Mouse (Mus musculus) midbrain, embryonic 15.5 days (tissue): ENCODE measurements around the gene Cstf2t. TPM values are rescaled to one million over a fixed set of nuclear protein-coding genes. Genes with fewer than 3 reads are reported as not detected.

Experiments used
- ATAC-seq: fragments of 200-750 bp; cut with Nextera tagmentation; replicated peaks from 2 replicates; pipeline ENCODE4 v1.8.0; 2017; ENCODE audit warnings: moderate TSS enrichment
- H3K27ac ChIP-seq: fragments of 300-500 bp; sonication (generic); 2 replicates; pipeline ENCODE4 v1.5.1; 2015; ENCODE audit warnings: mild to moderate bottlenecking, inconsistent platforms
- H3K27me3 ChIP-seq: fragments of 300-500 bp; sonication (generic); replicated peaks from 2 replicates; pipeline ENCODE4 v1.6.1; 2015; ENCODE audit warnings: inconsistent platforms
- H3K36me3 ChIP-seq: fragments of 300-500 bp; sonication (generic); replicated peaks from 2 replicates; pipeline ENCODE4 v1.6.1; 2015; ENCODE audit warnings: inconsistent platforms
- H3K4me1 ChIP-seq: fragments of 300-500 bp; sonication (generic); 2 replicates; pipeline ENCODE4 v1.6.1; 2015; ENCODE audit warnings: inconsistent platforms
- H3K4me2 ChIP-seq: fragments of 300-500 bp; sonication (generic); 2 replicates; pipeline ENCODE4 v1.6.1; 2015; ENCODE audit warnings: inconsistent platforms, mild to moderate bottlenecking, moderate library complexity
- H3K4me3 ChIP-seq: fragments of 300-500 bp; sonication (generic); 2 replicates; pipeline ENCODE4 v1.5.1; 2015; ENCODE audit warnings: mild to moderate bottlenecking, inconsistent platforms
- H3K9ac ChIP-seq: fragments of 300-500 bp; sonication (generic); 2 replicates; pipeline ENCODE4 v1.6.1; 2015; ENCODE audit warnings: mild to moderate bottlenecking, inconsistent platforms
- H3K9me3 ChIP-seq: fragments of 300-500 bp; sonication (generic); 2 replicates; pipeline ENCODE4 v1.6.1; 2016; ENCODE audit warnings: inconsistent platforms
- WGBS: fragments of 180-500 bp; shearing (Covaris S2); methylation state at CpG from one replicate; pipeline ENCODE4 v1.1.7; 2015; ENCODE audit warnings: mixed read lengths; 5-methylcytosine and 5-hydroxymethylcytosine counted together
- polyA plus RNA-seq: library from polyadenylated mRNA; unstranded; fragments of >200 nt; fragmentation: Nextera tagmentation; extraction: Ambion mirVana; gene quantifications from 2 replicates; pipeline ENCODE4 v1.2.1, GENCODE M21; 2015

The Cstf2t gene
- polyA plus RNA-seq, result 82.3 and 82.8 TPM in 2 replicates

DNA sequence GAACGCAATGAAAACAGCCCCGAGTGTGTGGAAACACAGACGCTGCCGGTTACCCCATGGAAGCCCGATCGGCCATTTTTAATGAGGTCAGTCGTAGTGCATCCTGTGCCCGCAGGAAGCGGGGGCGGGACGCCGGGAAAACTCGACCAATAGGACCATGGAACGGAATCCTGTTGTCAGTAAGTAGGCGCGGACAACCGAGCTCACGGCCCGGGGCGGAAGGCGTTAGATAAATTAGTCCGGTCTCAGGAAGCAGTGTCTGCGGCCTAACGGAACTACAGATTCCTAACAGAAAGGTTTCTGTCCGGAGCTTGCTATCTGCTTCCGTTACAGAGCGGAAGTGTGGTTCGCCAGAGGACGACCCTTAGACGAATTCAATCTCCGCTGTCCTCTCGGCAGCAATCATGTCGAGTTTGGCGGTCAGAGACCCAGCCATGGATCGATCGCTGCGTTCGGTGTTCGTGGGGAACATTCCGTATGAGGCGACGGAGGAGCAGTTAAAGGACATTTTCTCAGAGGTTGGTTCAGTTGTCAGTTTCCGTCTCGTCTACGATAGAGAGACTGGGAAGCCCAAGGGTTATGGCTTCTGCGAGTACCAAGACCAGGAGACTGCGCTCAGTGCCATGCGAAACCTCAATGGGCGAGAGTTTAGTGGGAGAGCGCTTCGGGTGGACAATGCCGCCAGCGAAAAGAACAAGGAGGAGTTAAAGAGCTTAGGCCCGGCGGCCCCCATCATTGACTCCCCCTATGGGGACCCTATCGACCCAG is at the start of gene Cstf2t:
Cstf2t (plus strand) TSS at position 176 of the 768 bp plus-strand sequence.
- H3K4me3 ChIP-seq, result peak within 1 kb of the TSS; percentile 55
- H3K27ac ChIP-seq, result peak within 1 kb of the TSS; percentile 80
- H3K9me3 ChIP-seq, result no peaks in the 10 kb centered on the region
- H3K9ac ChIP-seq, result peak within 1 kb of the TSS; percentile 58
- WGBS, result 2% methylated on average over 56 of the region's 56 CpGs
- H3K4me1 ChIP-seq, result peaks cover 26% of the 10 kb centered on the region
- H3K36me3 ChIP-seq, result peaks cover 7% of the 10 kb centered on the region; the same call in 1 of the 2 replicates
- peak; percentile 100 for ATAC-seq
- no peaks in the 10 kb centered on the region for H3K27me3 ChIP-seq
- peak within 1 kb of the TSS; percentile 67 for H3K4me2 ChIP-seq

- WGBS, result 73% methylated on average over 3 of the region's 3 CpGs
- H3K9ac ChIP-seq, result no peak overlapping the region
- no peak overlapping the region for H3K27ac ChIP-seq
- ATAC-seq, result no peak
- H3K4me1 ChIP-seq, result no peaks in the 10 kb centered on the region
- H3K4me3 ChIP-seq, result no peak overlapping the region
- no peaks in the 10 kb centered on the region for H3K27me3 ChIP-seq
- H3K4me2 ChIP-seq, result no peak overlapping the region
- H3K36me3 ChIP-seq, result no peaks in the 10 kb centered on the region
- H3K9me3 ChIP-seq, result no peaks in the 10 kb centered on the region
Observed at GRCm38 (mm10) chr19:31038951-31039350, 43.7 kb upstream of the Cstf2t start.

DNA sequence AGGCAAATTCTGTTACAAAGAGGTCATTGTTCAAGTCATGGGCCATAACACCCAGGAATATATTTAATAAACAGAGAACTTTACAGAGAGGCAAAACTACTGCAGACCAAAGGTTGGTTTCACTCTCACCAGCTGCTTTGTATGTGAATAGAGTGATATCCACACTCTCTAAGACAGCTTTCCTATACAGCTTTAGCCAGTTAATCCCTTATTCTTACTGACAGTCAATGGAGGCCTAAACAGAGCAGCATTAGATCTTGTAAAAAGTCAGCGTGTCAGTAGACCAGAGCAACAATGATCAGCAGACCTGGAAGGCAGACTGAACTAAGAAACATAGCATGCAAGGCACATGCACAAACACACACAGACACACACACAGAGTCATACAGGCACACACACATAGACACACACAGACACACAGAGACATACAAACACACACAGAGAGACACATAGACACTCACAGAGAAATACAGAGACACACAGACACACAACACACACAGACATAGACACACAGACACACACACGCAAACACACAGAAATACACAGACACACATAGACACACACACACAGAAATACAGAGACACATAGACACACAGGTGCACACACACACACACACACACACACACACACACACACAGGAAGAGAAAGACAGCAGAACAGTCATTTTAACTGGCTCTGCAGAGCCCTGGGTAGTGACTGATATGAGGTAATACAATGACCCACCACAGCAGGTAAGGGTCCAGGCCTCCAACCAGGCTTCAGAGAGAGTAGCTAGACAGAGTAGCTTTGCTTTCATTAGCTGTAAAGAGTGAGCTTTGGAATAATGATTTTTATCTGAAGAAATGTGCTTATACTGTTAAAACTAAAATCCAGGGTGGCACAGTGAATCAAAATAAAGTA is 41.4 kb upstream of the Cstf2t start:
- no peak overlapping the region for H3K4me3 ChIP-seq
- no peaks in the 10 kb centered on the region for H3K9me3 ChIP-seq
- 52% methylated on average over 2 of the region's 2 CpGs for WGBS
- H3K36me3 ChIP-seq, result no peaks in the 10 kb centered on the region
- H3K4me2 ChIP-seq, result no peak overlapping the region
- peak; percentile 75 for ATAC-seq
- H3K4me1 ChIP-seq, result no peaks in the 10 kb centered on the region
- H3K27ac ChIP-seq, result no peak overlapping the region
- H3K27me3 ChIP-seq, result no peaks in the 10 kb centered on the region
- no peak overlapping the region for H3K9ac ChIP-seq

DNA sequence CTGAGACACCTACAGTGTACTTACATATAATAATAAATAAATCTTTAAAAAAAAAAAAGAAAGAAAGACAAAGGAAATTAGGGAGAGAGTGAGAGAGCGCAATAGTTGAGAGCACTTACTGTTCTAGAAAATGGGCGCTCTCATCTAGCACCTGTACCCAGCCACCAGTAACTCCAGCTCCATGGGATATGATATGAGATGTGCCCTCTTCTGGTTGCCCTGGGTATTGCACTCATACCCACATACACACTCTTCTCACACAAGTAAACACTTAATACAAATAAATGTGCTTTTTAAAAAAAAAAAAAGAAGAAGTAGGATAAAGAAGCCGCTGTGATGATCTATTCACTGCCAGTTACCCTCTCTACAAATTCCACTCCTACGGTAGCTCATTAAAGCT is 36.0 kb upstream of the Cstf2t start:
- no peak overlapping the region for H3K27ac ChIP-seq
- no peak overlapping the region for H3K4me3 ChIP-seq
- H3K36me3 ChIP-seq, result no peaks in the 10 kb centered on the region
- no peaks in the 10 kb centered on the region for H3K9me3 ChIP-seq
- no peak for ATAC-seq
- no peaks in the 10 kb centered on the region for H3K27me3 ChIP-seq
- no peak overlapping the region for H3K9ac ChIP-seq
- 97% methylated on average over 4 of the region's 4 CpGs for WGBS
- no peaks in the 10 kb centered on the region for H3K4me1 ChIP-seq
- no peak overlapping the region for H3K4me2 ChIP-seq

- H3K4me1 ChIP-seq, result no peaks in the 10 kb centered on the region
- H3K9ac ChIP-seq, result no peak overlapping the region
- H3K4me3 ChIP-seq, result no peak overlapping the region
- no peaks in the 10 kb centered on the region for H3K9me3 ChIP-seq
- WGBS, result 71% methylated on average over 1 of the region's 1 CpGs
- no peak overlapping the region for H3K27ac ChIP-seq
- ATAC-seq, result no peak
- H3K27me3 ChIP-seq, result no peaks in the 10 kb centered on the region
- H3K36me3 ChIP-seq, result no peaks in the 10 kb centered on the region
- H3K4me2 ChIP-seq, result no peak overlapping the region
Observed at GRCm38 (mm10) chr19:31064740-31065139, 17.9 kb upstream of the Cstf2t start.

DNA sequence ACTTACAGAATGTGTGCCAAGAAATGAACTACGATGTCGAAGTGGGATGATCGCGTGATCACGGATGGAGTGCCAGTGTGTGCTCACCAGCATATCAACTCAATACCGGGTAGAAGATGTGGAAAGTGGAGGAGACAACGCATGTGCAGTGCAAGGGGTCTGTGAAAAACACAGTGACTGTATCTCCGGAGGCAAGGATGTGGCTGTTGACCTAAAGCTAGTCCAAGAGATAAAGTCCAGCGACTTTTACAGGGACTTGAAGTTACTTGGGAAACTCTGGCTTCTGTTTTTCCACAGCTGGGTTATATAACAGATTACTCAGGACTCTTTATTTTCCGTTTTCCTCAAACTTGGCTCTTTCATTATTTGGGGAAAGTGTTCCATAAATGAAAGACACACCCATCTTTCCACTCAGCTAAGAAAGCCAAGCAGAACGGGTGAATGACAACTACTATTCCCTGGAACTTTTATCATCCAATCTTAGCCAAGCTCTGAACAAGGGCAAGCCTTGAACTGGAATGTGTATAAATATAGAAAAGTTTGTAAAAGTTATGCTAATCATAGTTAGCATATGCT is 17.3 kb upstream of the Cstf2t start:
- Histone ChIP-seq H3K9me3 (no peaks in the 10 kb centered on the region), H3K4me3 (no peak overlapping the region), H3K9ac (no peak overlapping the region), H3K27ac (no peak overlapping the region), H3K27me3 (no peaks in the 10 kb centered on the region), H3K36me3 (no peaks in the 10 kb centered on the region), H3K4me2 (no peak overlapping the region), H3K4me1 (no peaks in the 10 kb centered on the region)
- ATAC-seq, result no peak
- 90% methylated on average over 11 of the region's 11 CpGs for WGBS

DNA sequence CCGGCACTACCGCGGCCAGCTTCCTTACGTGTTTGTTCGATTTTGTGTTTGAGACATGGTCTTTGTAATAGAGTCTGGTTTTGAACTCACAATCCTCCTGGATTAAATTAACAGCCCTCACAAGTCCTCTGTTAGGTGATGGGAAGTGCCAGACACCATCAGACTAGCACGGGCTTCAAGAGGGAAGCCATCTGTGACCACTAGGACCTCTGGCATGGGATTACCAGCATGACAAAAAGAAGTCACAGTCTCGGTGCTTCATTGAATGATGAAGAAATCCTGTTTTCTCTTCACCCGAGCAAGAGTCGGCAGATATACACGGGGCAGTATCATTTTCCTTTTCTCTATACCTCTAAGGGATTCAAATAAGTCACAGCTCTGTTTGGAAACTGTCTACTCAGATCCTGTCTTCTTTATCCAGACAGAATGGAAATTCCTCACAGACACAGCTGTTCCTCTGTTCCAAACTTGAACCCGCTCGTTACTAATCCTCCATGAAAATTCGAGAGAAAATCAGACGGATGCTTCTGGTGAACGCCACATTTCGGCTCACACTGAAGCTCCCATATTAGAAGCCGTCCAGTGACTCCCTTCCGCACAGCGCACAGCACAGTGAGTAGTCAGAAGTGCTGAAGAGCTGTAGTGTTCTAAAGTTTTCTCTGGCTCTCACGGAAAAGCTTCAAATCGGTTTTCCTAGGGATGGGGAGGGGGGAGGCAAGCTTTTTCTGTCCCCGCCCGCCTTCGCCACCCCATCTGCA is 8.5 kb upstream of the Cstf2t start:
- Histone ChIP-seq H3K4me1 (peaks cover 12% of the 10 kb centered on the region), H3K27ac (peak overlapping the region; percentile 46), H3K4me2 (peak overlapping the region; percentile 46), H3K36me3 (no peaks in the 10 kb centered on the region), H3K4me3 (peak overlapping the region; percentile 20), H3K9ac (peak overlapping the region; percentile 17), H3K9me3 (no peaks in the 10 kb centered on the region), H3K27me3 (no peaks in the 10 kb centered on the region)
- WGBS, result 21% methylated on average over 24 of the region's 24 CpGs
- ATAC-seq, result peak; percentile 82

- H3K9me3 ChIP-seq, result no peaks in the 10 kb centered on the region
- H3K4me1 ChIP-seq, result peaks cover 12% of the 10 kb centered on the region
- peak; percentile 58 for ATAC-seq
- WGBS, result 3% methylated on average over 3 of the region's 3 CpGs
- peak overlapping the region; percentile 46 for H3K27ac ChIP-seq
- H3K27me3 ChIP-seq, result no peaks in the 10 kb centered on the region
- peak overlapping the region; percentile 20 for H3K4me3 ChIP-seq
- peak overlapping the region; percentile 17; the same call in 1 of the 2 replicates for H3K9ac ChIP-seq
- peak overlapping the region; percentile 46 for H3K4me2 ChIP-seq
- H3K36me3 ChIP-seq, result no peaks in the 10 kb centered on the region
Observed at GRCm38 (mm10) chr19:31074717-31075063, 7.9 kb upstream of the Cstf2t start.

GRCm38 (mm10) chr19:31076106-31076505 is 6.5 kb upstream of the Cstf2t start:
- Histone ChIP-seq H3K4me1 (peaks cover 12% of the 10 kb centered on the region), H3K4me3 (no peak overlapping the region), H3K9me3 (no peaks in the 10 kb centered on the region), H3K27me3 (no peaks in the 10 kb centered on the region), H3K4me2 (no peak overlapping the region), H3K36me3 (no peaks in the 10 kb centered on the region), H3K27ac (no peak overlapping the region), H3K9ac (no peak overlapping the region)
- whole genome bisulfite sequencing, result 84% methylated on average over 4 of the region's 4 CpGs
- no peak for ATAC-seq

DNA sequence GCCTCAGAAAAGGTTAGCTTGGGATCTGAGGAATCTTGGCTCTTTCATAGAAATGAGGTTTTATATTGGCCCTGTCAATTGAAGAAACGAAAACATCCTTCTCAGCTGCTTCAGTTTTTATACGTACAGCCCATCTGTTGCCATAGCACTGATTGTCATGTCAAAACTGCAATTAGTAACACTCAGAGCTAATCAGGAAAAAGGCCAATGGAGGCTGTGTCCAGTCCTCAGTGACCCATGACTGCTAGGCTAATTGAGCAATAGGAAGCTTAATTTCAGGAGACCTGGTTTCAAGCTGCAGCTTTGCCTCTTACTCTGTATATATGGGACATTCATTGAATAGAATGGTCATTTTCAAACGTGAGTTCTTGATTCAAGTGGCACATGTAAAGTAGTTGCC is 4.4 kb upstream of the Cstf2t start:
- no peaks in the 10 kb centered on the region for H3K27me3 ChIP-seq
- H3K27ac ChIP-seq, result no peak overlapping the region
- no peak overlapping the region for H3K4me3 ChIP-seq
- no peak overlapping the region for H3K9ac ChIP-seq
- no peak for ATAC-seq
- WGBS, result 54% methylated on average over 3 of the region's 3 CpGs
- peaks cover 13% of the 10 kb centered on the region for H3K4me1 ChIP-seq
- H3K9me3 ChIP-seq, result no peaks in the 10 kb centered on the region
- no peaks in the 10 kb centered on the region for H3K36me3 ChIP-seq
- H3K4me2 ChIP-seq, result no peak overlapping the region

- peaks cover 6% of the 10 kb centered on the region; the same call in 1 of the 2 replicates for H3K36me3 ChIP-seq
- WGBS, result 18% methylated on average over 7 of the region's 7 CpGs
- ATAC-seq, result peak; percentile 73
- peak overlapping the region; percentile 80 for H3K27ac ChIP-seq
- H3K9ac ChIP-seq, result peak overlapping the region; percentile 45
- peak overlapping the region; percentile 63 for H3K4me2 ChIP-seq
- no peaks in the 10 kb centered on the region for H3K9me3 ChIP-seq
- peaks cover 26% of the 10 kb centered on the region for H3K4me1 ChIP-seq
- H3K27me3 ChIP-seq, result no peaks in the 10 kb centered on the region
- peak overlapping the region; percentile 55 for H3K4me3 ChIP-seq
Observed at GRCm38 (mm10) chr19:31082226-31082625, 411 bp upstream of the Cstf2t start.
